Mouse (Mus musculus) lung, embryonic 16.5 days (tissue): Measurements from ENCODE around the gene Ccdc15. TPM values are rescaled to one million over a fixed set of nuclear protein-coding genes. Genes with fewer than 3 reads are reported as not detected.
A peak's percentile ranks its signal among the peaks of the same experiment; 100 is the strongest.

ENCODE experiments used
- ATAC-seq: fragments of 200-750 bp; cut with Nextera tagmentation; 2 replicates; pipeline ENCODE4 v1.8.0; 2017; ENCODE audit warnings: low read depth, mild to moderate bottlenecking, moderate library complexity
- H3K27ac ChIP-seq: fragments of 300-500 bp; sonication (generic); 2 replicates; pipeline ENCODE4 v1.5.1; 2014; ENCODE audit warnings: mild to moderate bottlenecking, control low read depth, low read length
- H3K27me3 ChIP-seq: fragments of 300-500 bp; sonication (generic); 2 replicates; pipeline ENCODE4 v1.6.1; 2014; ENCODE audit warnings: low read depth, low read length, mixed read lengths; ENCODE audit not compliant: control insufficient read depth, insufficient read depth
- H3K36me3 ChIP-seq: fragments of 300-500 bp; sonication (generic); 2 replicates; pipeline ENCODE4 v1.6.1; 2014; ENCODE audit warnings: low read length; ENCODE audit not compliant: control insufficient read depth, insufficient read depth
- H3K4me1 ChIP-seq: fragments of 300-500 bp; sonication (generic); replicated peaks from 2 replicates; pipeline ENCODE4 v1.6.1; 2014; ENCODE audit warnings: low read length, mixed read lengths; ENCODE audit not compliant: control insufficient read depth, insufficient read depth
- H3K4me2 ChIP-seq: fragments of 300-500 bp; sonication (generic); 2 replicates; pipeline ENCODE4 v1.6.1; 2014; ENCODE audit warnings: low read depth, low read length, control low read depth
- H3K4me3 ChIP-seq: fragments of 300-500 bp; sonication (generic); 2 replicates; pipeline ENCODE4 v1.5.1; 2014; ENCODE audit warnings: mild to moderate bottlenecking, low read length, control low read depth
- H3K9ac ChIP-seq: fragments of 300-500 bp; sonication (generic); 2 replicates; pipeline ENCODE4 v1.6.1; 2014; ENCODE audit warnings: low read length, control low read depth
- H3K9me3 ChIP-seq: fragments of 300-500 bp; sonication (generic); 2 replicates; pipeline ENCODE4 v1.6.1; 2016; ENCODE audit warnings: low read length; ENCODE audit not compliant: control insufficient read depth
- WGBS: fragments of 180-500 bp; shearing (Covaris S2); extraction: QIAGEN DNeasy Blood & Tissue Kit; methylation state at CpG from one replicate; pipeline ENCODE4 v1.1.7; 2014; 5-methylcytosine and 5-hydroxymethylcytosine counted together
- polyA plus RNA-seq: library from polyadenylated mRNA; unstranded; fragments of >200 nt; fragmentation: Nextera tagmentation; extraction: Ambion mirVana; gene quantifications from 2 replicates; pipeline ENCODE4 v1.2.1, GENCODE M21; 2015

Gene Ccdc15
- polyA plus RNA-seq, 1 experiment from 2014 or later: 7.6 TPM

DNA sequence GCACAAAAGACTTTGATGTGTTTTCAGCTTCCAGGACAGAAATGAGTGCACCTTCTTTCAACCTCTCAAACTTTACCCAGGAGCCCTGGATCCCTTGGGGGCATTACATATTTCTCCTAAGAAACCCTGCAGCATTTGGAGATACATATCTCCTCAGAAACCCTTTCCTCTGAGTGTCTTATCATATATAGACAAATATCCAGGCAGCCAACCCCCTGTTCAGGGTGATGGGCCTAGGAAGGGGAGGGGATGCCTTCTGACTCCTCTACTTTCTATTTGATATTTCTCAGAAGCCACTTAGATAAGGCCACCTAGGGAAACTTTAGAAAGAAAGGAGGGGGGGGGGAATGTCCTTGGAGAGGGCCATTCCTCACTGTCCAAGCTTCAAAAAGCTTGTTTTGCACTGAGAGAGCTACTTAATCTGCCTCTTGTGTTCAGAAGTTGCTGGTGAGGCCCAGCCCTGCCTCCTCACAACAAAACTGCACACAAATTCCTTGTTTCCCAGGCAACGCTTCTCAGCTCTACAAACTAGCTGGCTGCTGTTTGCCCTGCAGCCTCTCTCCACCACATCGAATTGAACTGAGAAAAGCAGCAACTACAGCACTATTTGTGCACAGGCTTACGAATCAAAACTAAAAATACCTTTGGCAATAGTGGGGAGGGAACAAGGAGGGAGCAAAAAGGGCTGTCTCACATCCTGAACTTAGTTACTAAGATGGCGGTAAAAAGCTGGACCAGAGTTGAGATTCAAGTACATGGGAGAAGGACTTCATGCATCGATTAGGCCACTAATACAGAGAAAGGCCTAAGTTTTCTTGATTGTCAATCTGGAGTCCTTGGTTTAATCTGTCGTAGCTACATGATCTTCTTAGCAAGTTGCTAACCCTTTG is 11.3 kb upstream of the Ccdc15 start:
- Histone ChIP-seq H3K27me3 (no peaks in the 10 kb centered on the region), H3K27ac (peak overlapping the region; percentile 74), H3K9ac (no peak overlapping the region), H3K4me3 (no peak overlapping the region), H3K4me1 (peaks cover 9% of the 10 kb centered on the region; the same call in 1 of the 2 replicates), H3K36me3 (no peaks in the 10 kb centered on the region), H3K9me3 (no peaks in the 10 kb centered on the region), H3K4me2 (0 out of 2 replicates have a peak overlapping the region, but pooled peaks have one; percentile 6)
- ATAC-seq: peak; percentile 87
- WGBS: 38% methylated on average over 6 of the region's 6 CpGs

GRCm38 (mm10) chr9:37358713-37359330 is 10.6 kb upstream of the Ccdc15 start:
- no peak overlapping the region for H3K4me3 ChIP-seq
- peaks cover 9% of the 10 kb centered on the region; the same call in 1 of the 2 replicates for H3K4me1 ChIP-seq
- ATAC-seq: peak; percentile 74
- H3K4me2 ChIP-seq: no peak overlapping the region
- peak overlapping the region; percentile 74 for H3K27ac ChIP-seq
- no peaks in the 10 kb centered on the region for H3K36me3 ChIP-seq
- H3K9ac ChIP-seq: no peak overlapping the region
- H3K9me3 ChIP-seq: no peaks in the 10 kb centered on the region
- H3K27me3 ChIP-seq: no peaks in the 10 kb centered on the region
- WGBS: 71% methylated on average over 7 of the region's 7 CpGs

DNA sequence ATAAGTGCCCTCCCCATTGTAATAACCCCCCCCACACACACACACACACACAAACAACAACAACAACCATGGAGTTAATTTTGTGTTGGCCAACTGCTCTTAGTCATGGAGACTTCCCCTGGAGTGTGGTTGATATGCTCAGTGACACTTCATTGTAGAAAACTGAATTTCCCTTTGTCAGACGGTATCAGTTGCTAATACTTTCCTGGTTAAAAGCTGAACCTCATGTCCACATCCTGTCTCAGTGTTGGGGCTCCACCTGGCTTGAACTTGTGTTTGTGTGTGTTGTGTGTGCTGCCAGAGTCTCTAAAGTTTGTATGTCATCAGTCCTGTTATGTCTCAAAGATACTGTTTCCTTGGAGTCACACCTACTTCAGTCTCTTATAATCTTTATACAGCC is 6.3 kb upstream of the Ccdc15 start:
- no peak overlapping the region for H3K9ac ChIP-seq
- H3K4me3 ChIP-seq: no peak overlapping the region
- H3K27me3 ChIP-seq: no peaks in the 10 kb centered on the region
- no peak overlapping the region for H3K4me2 ChIP-seq
- H3K9me3 ChIP-seq: no peaks in the 10 kb centered on the region
- 64% methylated on average over 1 of the region's 1 CpGs for WGBS
- no peak overlapping the region for H3K27ac ChIP-seq
- ATAC-seq: no peak
- no peaks in the 10 kb centered on the region for H3K36me3 ChIP-seq
- H3K4me1 ChIP-seq: peaks cover 9% of the 10 kb centered on the region; the same call in 1 of the 2 replicates

GRCm38 (mm10) chr9:37351266-37351665 is 3.0 kb upstream of the Ccdc15 start:
- H3K4me1 ChIP-seq: peaks cover 9% of the 10 kb centered on the region
- WGBS: 39% methylated on average over 2 of the region's 2 CpGs
- no peak for ATAC-seq

DNA sequence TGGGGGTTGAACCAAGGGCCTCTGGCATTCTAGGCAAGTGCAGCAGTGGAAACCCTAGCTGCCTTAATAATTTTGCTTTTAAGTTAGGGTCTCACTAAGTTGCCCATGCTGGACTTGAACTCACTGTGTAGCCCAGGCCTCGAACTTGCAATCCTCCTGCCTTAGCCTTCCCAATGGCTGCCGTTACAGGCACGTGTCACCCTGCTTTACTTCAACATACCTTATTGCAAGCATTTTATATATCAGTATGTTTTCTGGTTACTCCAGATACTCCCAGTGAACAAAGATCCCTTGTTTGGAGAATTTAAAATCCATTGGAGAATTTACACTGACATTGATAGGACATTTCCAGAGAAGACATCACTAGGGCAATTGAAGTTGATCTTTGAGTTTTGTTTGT is 818 bp upstream of the Ccdc15 start:
- Histone ChIP-seq H3K9ac (peak overlapping the region; percentile 94), H3K36me3 (no peaks in the 10 kb centered on the region), H3K4me3 (peak overlapping the region; percentile 89), H3K27ac (no peak overlapping the region; the same call in 1 of the 2 replicates), H3K27me3 (no peaks in the 10 kb centered on the region), H3K4me2 (peak overlapping the region; percentile 91), H3K4me1 (peaks cover 9% of the 10 kb centered on the region), H3K9me3 (no peaks in the 10 kb centered on the region)
- ATAC-seq: no peak
- WGBS: 91% methylated on average over 3 of the region's 3 CpGs

More at GRCm38 (mm10) chr9:37351266-37351665, 3.0 kb upstream of the Ccdc15 start:
- Histone ChIP-seq H3K27me3 (no peaks in the 10 kb centered on the region), H3K9me3 (no peaks in the 10 kb centered on the region), H3K36me3 (no peaks in the 10 kb centered on the region), H3K4me2 (no peak overlapping the region), H3K9ac (no peak overlapping the region), H3K4me3 (no peak overlapping the region), H3K27ac (no peak overlapping the region)

GRCm38 (mm10) chr9:37347184-37347987 is 846 bp downstream of the Ccdc15 start:
- peaks cover 2% of the 10 kb centered on the region; the same call in 1 of the 2 replicates for H3K36me3 ChIP-seq
- peak overlapping the region; percentile 89 for H3K4me3 ChIP-seq
- peak overlapping the region; percentile 91 for H3K4me2 ChIP-seq
- H3K9me3 ChIP-seq: no peaks in the 10 kb centered on the region
- H3K27me3 ChIP-seq: no peaks in the 10 kb centered on the region
- peak overlapping the region; percentile 95 for H3K27ac ChIP-seq
- H3K9ac ChIP-seq: peak overlapping the region; percentile 94
- no peak; the same call in 1 of the 2 replicates for ATAC-seq
- 13% methylated on average over 12 of the region's 12 CpGs for WGBS
- H3K4me1 ChIP-seq: peaks cover 9% of the 10 kb centered on the region

- H3K9ac ChIP-seq: no peak overlapping the region
- H3K4me2 ChIP-seq: no peak overlapping the region
- WGBS: 72% methylated on average over 3 of the region's 3 CpGs
- peaks cover 9% of the 10 kb centered on the region for H3K4me1 ChIP-seq
- no peak for ATAC-seq
- no peaks in the 10 kb centered on the region for H3K27me3 ChIP-seq
- no peaks in the 10 kb centered on the region for H3K9me3 ChIP-seq
- H3K4me3 ChIP-seq: no peak overlapping the region
- peaks cover 2% of the 10 kb centered on the region; the same call in 1 of the 2 replicates for H3K36me3 ChIP-seq
- no peak overlapping the region for H3K27ac ChIP-seq
These were observed 2.8 kb downstream of the Ccdc15 start for GRCm38 (mm10) chr9:37345406-37345805.

DNA sequence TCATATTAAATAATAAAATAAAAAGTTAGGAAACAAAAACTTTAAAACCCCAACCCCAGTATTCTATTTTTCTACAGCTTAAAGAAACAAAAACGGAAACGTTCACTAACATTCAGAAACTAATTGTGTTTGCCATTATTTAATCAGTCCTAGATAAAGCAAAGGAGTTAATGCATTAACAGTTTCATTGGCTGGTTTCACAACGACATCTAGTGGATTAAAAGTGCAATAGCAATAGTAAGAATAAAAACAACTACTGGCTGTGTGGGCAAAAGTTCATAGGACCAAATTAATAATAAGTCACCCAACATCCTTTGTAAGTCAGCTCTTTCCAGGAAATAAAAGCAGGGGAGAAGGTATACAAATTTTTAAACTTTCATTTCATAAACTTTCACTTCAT is 18.8 kb downstream of the Ccdc15 start:
- WGBS: 37% methylated on average over 3 of the region's 3 CpGs
- Histone ChIP-seq H3K9me3 (no peaks in the 10 kb centered on the region), H3K27ac (no peak overlapping the region)

More for the DNA sequence above, 18.8 kb downstream of the Ccdc15 start:
- Histone ChIP-seq H3K4me1 (no peaks in the 10 kb centered on the region), H3K4me2 (no peak overlapping the region), H3K27me3 (no peaks in the 10 kb centered on the region), H3K36me3 (no peaks in the 10 kb centered on the region), H3K9ac (no peak overlapping the region), H3K4me3 (no peak overlapping the region)
- ATAC-seq: no peak
